Mouse (Mus musculus): ENCODE results near the gene Galnt13.
"Not testable (repeated sequence)": the region's sequence is repeated elsewhere in the genome, so short reads cannot be mapped to it uniquely, and the experiment has no call there.

Gene Galnt13

GRCm38 (mm10) chr2:54915088-54915670, 479.1 kb downstream of the Galnt13 start:
- no peak for DNase-seq (ENCODE audit: low spot score in 2 of 2)

GRCm38 (mm10) chr2:54936369-54936768, 500.3 kb downstream of the Galnt13 start:
- no peak for DNase-seq (ENCODE audit: low spot score in 2 of 2)

- DNase-seq (ENCODE audit: low spot score in 2 of 2) = no peak
These were observed 501.2 kb downstream of the Galnt13 start for GRCm38 (mm10) chr2:54937306-54937705.

GRCm38 (mm10) chr2:54938075-54938474, 502.0 kb downstream of the Galnt13 start:
- no peak for DNase-seq (ENCODE audit: low spot score in 2 of 2)

GRCm38 (mm10) chr2:54943386-54943785, 507.3 kb downstream of the Galnt13 start:
- no peak for DNase-seq (ENCODE audit: low spot score in 2 of 2)

- no peak for DNase-seq (ENCODE audit: low spot score in 2 of 2)
These were observed 547.7 kb downstream of the Galnt13 start for GRCm38 (mm10) chr2:54983839-54984238.

- DNase-seq (ENCODE audit: low spot score in 2 of 2) = not testable (repeated sequence)
These were observed 586.4 kb downstream of the Galnt13 start for GRCm38 (mm10) chr2:55022539-55022938.

- no peak for DNase-seq (ENCODE audit: low spot score in 2 of 2)
These were observed 598.5 kb downstream of the Galnt13 start for GRCm38 (mm10) chr2:55034610-55035009.

- no peak for DNase-seq (ENCODE audit: low spot score in 2 of 2)
These were observed 629.6 kb downstream of the Galnt13 start for GRCm38 (mm10) chr2:55065469-55066315.

- DNase-seq (ENCODE audit: low spot score in 2 of 2) = no peak
These were observed 649.5 kb downstream of the Galnt13 start for GRCm38 (mm10) chr2:55085580-55085979.

- DNase-seq (ENCODE audit: low spot score in 2 of 2) = no peak
These were observed 651.9 kb downstream of the Galnt13 start for GRCm38 (mm10) chr2:55088034-55088433.

- DNase-seq (ENCODE audit: low spot score in 2 of 2) = no peak
These were observed 654.2 kb downstream of the Galnt13 start for GRCm38 (mm10) chr2:55090332-55090731.

GRCm38 (mm10) chr2:55091495-55091894, 655.4 kb downstream of the Galnt13 start:
- DNase-seq (ENCODE audit: low spot score in 2 of 2) = no peak

GRCm38 (mm10) chr2:55099100-55099499, 663.0 kb downstream of the Galnt13 start:
- DNase-seq (ENCODE audit: low spot score in 2 of 2) = no peak

- DNase-seq (ENCODE audit: low spot score in 2 of 2) = no peak
These were observed 665.2 kb downstream of the Galnt13 start for GRCm38 (mm10) chr2:55101279-55101678.

- no peak for DNase-seq (ENCODE audit: low spot score in 2 of 2)
These were observed 667.4 kb downstream of the Galnt13 start for GRCm38 (mm10) chr2:55103521-55103920.

GRCm38 (mm10) chr2:55107828-55108227, 671.7 kb downstream of the Galnt13 start:
- DNase-seq (ENCODE audit: low spot score in 2 of 2) = no peak

- DNase-seq (ENCODE audit: low spot score in 2 of 2) = no peak
These were observed 717.0 kb downstream of the Galnt13 start for GRCm38 (mm10) chr2:55153089-55153488.

- no peak for DNase-seq (ENCODE audit: low spot score in 2 of 2)
These were observed 728.7 kb downstream of the Galnt13 start for GRCm38 (mm10) chr2:55164781-55165180.
